Mouse (Mus musculus): ENCODE measurements at regions not wholly inside any gene's neighbourhood (a gene's known extent, or its start where the extent isn't known, plus 50 kb on each side); places are given as distances from the start of the nearest gene placed in this dataset.
"Not testable (repeated sequence)": the region's sequence is repeated elsewhere in the genome, so short reads cannot be mapped to it uniquely, and the experiment has no call there.

GRCm38 (mm10) chrX:115245011-115245410 lies 337.6 kb downstream of the Ube2dnl2 start:
- not testable (repeated sequence) for H3K4me1 ChIP-seq (ENCODE audit: control insufficient read depth, insufficient read depth, low read length); H3K9me3 ChIP-seq (replicated peaks; ENCODE audit: control insufficient read depth, insufficient read depth, low read length, poor library complexity, severe bottlenecking); H3K27ac ChIP-seq (ENCODE audit: insufficient read depth, low read length); H3K36me3 ChIP-seq (ENCODE audit: control insufficient read depth, insufficient read depth, low read length, poor library complexity, severe bottlenecking); H3K4me3 ChIP-seq (ENCODE audit: low read depth, low read length); H3K9ac ChIP-seq (ENCODE audit: low read depth, poor library complexity, severe bottlenecking); H3K27me3 ChIP-seq (ENCODE audit: control insufficient read depth, insufficient read depth, low read length, poor library complexity, severe bottlenecking)

- no peak overlapping the region for H3K27ac ChIP-seq (ENCODE audit: insufficient read depth, low read length)
- TF ChIP-seq EP300 (IDR thresholded peaks at IDR 0.05; ENCODE audit: insufficient read depth, low read depth, low read length) (no peak), POLR2A (IDR thresholded peaks at IDR 0.05; ENCODE audit: insufficient read depth, low read length) (no peak)
- H3K9ac ChIP-seq (ENCODE audit: low read depth, poor library complexity, severe bottlenecking): no peak overlapping the region
- H3K4me1 ChIP-seq (ENCODE audit: control insufficient read depth, insufficient read depth, low read length): no peaks in the 10 kb centered on the region
- H3K9me3 ChIP-seq (replicated peaks; ENCODE audit: control insufficient read depth, insufficient read depth, low read length, poor library complexity, severe bottlenecking): no peaks in the 10 kb centered on the region
- H3K27me3 ChIP-seq (ENCODE audit: control insufficient read depth, insufficient read depth, low read length, poor library complexity, severe bottlenecking): no peaks in the 10 kb centered on the region
- H3K4me3 ChIP-seq (ENCODE audit: low read depth, low read length): peak overlapping the region; percentile 41
- no peaks in the 10 kb centered on the region for H3K36me3 ChIP-seq (ENCODE audit: control insufficient read depth, insufficient read depth, low read length, poor library complexity, severe bottlenecking)
Observed at GRCm38 (mm10) chrX:115256151-115256550, 348.8 kb downstream of the Ube2dnl2 start.

Measured in ES-Bruce4 (cell line).